Mouse (Mus musculus): ENCODE results near the gene Kdm6a. TPM values are rescaled to one million over a fixed set of nuclear protein-coding genes. Genes with fewer than 3 reads are reported as not detected.

Gene Kdm6a
- total RNA-seq, 2 experiments from 2014 or later: 37.3 to 59.2 TPM

DNA sequence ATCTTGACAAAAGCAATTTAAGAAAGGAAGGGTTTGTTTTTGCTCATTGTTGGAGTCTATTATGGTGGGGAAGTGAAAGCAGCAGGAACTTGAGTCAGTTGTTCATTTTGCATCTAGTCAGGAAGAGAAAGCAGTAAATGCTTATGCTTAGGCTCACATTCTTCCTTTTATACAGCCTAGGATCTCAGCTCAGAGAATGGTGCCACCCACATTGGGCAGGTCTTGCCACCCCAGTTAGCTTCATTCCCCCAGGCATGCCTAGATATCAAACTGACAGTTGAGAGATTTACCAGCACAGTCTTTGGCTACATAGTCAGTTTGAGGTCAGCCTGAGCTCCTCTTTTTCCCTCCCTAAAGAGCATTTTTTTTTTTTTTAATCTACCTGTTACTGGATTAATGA is 24.8 kb downstream of the Kdm6a start:
- Histone ChIP-seq H3K4me3 (no peak overlapping the region), H3K27ac (no peak overlapping the region)
- TF ChIP-seq CTCF (conservative IDR thresholded peaks at IDR 0.05): no peak
- no peak for DNase-seq (ENCODE audit: low spot score in 2 of 2)

DNA sequence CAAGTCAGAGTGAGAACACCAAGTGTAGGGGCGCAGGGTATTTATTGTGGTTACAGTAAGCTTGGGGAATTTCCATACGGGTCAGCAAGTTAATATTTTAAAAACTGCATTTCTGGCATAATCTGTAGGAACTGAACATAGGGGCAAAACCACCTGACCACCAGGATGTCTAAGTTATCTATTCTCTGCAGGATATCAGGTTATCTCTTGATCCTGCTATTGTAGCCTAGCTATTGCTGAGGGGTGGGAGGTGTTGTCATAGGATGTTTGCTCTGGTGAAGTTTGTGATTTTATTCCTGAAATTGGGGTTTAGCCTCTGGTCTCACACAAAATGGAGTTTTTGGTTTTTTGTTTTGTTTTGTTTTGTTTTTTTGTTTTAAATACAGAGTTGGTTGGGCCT is 25.9 kb downstream of the Kdm6a start:
- no peak for DNase-seq (ENCODE audit: low spot score in 2 of 2)
- no peak for TF ChIP-seq CTCF (conservative IDR thresholded peaks at IDR 0.05)
- Histone ChIP-seq H3K4me3 (no peak overlapping the region), H3K27ac (no peak overlapping the region)

DNA sequence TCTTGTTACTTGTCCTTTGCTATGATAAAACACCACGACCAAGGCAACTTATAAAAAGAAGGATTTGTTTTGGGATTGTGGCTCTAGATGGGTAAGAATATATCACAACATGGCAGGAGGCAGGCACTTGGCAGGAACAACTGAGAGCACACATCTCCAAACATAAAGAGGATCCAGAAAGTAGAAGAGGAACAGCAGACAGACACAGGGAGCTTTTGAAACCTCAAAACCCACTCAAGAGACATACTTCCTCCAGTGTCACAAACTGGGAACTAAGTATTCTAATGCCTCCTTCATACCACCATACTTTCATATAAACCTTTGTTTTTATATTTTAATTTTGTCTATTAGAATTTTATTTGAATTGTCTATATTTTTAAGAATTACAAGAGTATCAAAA is 77.2 kb downstream of the Kdm6a start:
- TF ChIP-seq CTCF (conservative IDR thresholded peaks at IDR 0.05): no peak
- H3K27ac ChIP-seq: no peak overlapping the region
- H3K4me3 ChIP-seq: no peak overlapping the region
- no peak for DNase-seq (ENCODE audit: low spot score in 2 of 2)

DNA sequence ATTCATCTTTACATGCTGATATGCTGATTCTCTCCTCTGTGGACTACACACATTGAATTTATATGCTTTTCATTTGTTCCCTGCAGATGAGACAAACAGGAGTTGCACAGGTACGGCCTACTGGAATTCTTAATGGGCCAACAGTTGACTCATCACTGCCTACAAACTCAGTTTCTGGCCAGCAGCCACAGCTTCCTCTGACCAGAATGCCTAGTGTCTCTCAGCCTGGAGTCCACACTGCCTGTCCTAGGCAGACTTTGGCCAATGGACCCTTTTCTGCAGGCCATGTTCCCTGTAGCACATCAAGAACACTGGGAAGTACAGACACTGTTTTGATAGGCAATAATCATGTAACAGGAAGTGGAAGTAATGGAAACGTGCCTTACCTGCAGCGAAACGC is 88.2 kb downstream of the Kdm6a start:
- no peak overlapping the region for H3K27ac ChIP-seq
- TF ChIP-seq CTCF (conservative IDR thresholded peaks at IDR 0.05): no peak
- DNase-seq (ENCODE audit: low spot score in 2 of 2): no peak
- no peak overlapping the region for H3K4me3 ChIP-seq

DNA sequence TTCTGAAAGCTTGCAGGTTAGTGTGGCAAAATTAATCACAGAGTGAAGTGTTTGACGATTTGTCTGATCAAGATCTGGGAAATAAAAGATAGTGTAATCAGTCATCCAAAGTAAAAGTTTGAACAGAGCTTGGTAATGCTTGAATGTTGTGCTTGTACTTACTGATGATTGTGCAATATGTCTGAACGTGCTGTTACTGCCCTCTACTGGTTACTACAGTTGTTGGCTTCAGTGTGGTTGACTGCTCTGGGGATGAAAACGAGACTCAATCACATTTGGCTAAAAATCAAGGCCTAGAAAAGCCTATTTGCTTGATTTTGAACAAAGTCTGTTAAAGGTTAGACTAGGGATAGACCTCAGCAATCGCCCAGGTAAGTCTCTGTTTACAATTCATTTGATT is 92.4 kb downstream of the Kdm6a start:
- H3K27ac ChIP-seq: no peak overlapping the region
- DNase-seq (ENCODE audit: low spot score in 2 of 2): peak; percentile 33 to 76
- TF ChIP-seq CTCF (conservative IDR thresholded peaks at IDR 0.05): peak; percentile 86
- no peak overlapping the region for H3K4me3 ChIP-seq

DNA sequence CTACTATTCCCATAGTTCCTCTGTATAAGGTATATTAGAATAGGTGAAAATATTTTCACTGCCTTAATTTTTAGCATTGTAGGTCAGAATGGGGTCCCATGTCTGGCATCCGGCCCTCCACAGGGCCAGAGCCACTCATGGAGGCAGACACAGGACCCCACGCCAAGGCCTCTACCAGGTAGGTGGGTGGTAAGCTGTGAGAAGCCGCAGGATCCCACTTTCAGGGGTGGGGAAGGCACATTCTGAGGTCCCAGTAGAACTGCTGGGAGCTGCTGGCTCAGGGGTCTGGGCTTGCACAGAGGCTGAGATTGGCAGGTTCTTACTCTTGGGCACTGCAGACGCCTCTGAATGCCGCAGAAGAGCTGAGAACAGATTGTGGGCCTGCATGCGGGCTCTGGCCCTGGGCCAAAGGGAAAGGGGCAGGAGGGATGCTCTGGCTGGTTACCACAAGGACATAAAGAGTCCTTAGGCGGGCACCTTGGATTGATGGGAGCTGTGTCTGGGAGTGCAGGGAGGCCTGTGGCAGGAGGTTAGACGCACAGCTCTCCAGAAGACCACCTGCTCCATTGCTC is 95.9 kb downstream of the Kdm6a start:
- no peak for TF ChIP-seq CTCF (conservative IDR thresholded peaks at IDR 0.05)
- Histone ChIP-seq H3K4me3 (no peak overlapping the region), H3K27ac (no peak overlapping the region)
- DNase-seq (ENCODE audit: low spot score in 2 of 2): no peak

DNA sequence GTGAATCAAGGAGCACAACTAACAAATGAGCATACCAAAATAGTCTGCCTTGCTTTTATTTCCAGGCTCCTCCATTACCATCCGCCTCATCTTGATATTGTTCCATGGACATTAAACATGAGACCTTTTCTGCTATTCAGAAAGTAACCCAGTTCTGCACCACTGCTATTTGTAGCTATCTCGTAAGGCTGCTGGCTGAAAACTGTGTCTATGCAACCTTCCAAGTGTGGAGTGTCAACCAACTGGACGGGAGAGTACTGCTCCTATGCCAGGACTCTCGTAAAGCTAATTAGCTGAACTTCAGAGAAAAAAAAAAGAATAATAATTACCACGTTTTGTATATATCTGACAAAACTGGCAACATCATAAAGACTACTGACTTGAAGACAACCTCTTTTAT is 116.2 kb downstream of the Kdm6a start:
- no peak for DNase-seq (ENCODE audit: low spot score in 2 of 2)
- H3K27ac ChIP-seq: no peak overlapping the region
- TF ChIP-seq CTCF (conservative IDR thresholded peaks at IDR 0.05): no peak
- H3K4me3 ChIP-seq: no peak overlapping the region

DNA sequence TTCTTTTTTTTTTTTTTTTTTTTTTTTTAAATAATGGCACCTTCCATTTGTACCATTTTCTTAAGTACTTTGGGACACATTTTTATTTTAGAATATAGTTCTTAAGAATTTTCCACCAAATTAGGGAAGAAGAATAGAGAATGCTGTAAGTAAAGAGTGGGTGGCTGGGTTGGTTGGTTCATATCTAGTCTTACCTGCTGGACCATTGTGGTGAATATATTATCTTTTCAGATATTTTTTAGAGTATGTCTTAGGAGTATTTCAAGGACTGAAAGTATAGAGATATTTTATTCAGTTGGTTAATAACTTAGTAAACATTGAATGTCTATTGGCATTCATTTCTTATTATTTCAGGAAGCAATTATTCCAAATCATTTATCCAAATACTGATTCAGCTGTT is 117.8 kb downstream of the Kdm6a start:
- no peak for TF ChIP-seq CTCF (conservative IDR thresholded peaks at IDR 0.05)
- H3K4me3 ChIP-seq: no peak overlapping the region
- no peak for DNase-seq (ENCODE audit: low spot score in 2 of 2)
- no peak overlapping the region for H3K27ac ChIP-seq

Other genes starting within 250 kb of the Kdm6a start
- not detected for gene Dusp21, start 16.7 kb upstream of the Kdm6a start, total RNA-seq (2021)